Mouse (Mus musculus) liver, adult (tissue): ENCODE measurements around the gene Creg2.

Experiments
- GATA4 ChIP-seq: IDR thresholded peaks from 2 replicates; pipeline ENCODE4 v1.6.1; 2014; ENCODE audit warnings: mild to moderate bottlenecking, low read length; ENCODE audit not compliant: insufficient replicate concordance

Creg2 gene

GRCm38 (mm10) chr1:39581215-39581614 is 70.1 kb downstream of the Creg2 start:
- TF ChIP-seq GATA4 = no peak

- no peak for TF ChIP-seq GATA4
Observed at GRCm38 (mm10) chr1:39579139-39579538, 72.1 kb downstream of the Creg2 start.

- no peak for TF ChIP-seq GATA4
Observed at GRCm38 (mm10) chr1:39578446-39578845, 72.8 kb downstream of the Creg2 start.

GRCm38 (mm10) chr1:39577253-39577705 is 74.0 kb downstream of the Creg2 start, which contains the start of gene Rnf149:
Gene Rnf149, minus strand, starts transcription at chr1:39577405.
- no peak for TF ChIP-seq GATA4

GRCm38 (mm10) chr1:39576431-39577243 is 74.6 kb downstream of the Creg2 start:
- no peak for TF ChIP-seq GATA4

- TF ChIP-seq GATA4 = no peak
Observed at GRCm38 (mm10) chr1:39575778-39576375, 75.4 kb downstream of the Creg2 start.

GRCm38 (mm10) chr1:39573890-39574289 is 77.4 kb downstream of the Creg2 start:
- TF ChIP-seq GATA4 = no peak

- no peak for TF ChIP-seq GATA4
Observed at GRCm38 (mm10) chr1:39571653-39572052, 79.6 kb downstream of the Creg2 start.
